Mouse (Mus musculus) heart, adult 2 months (tissue): ENCODE results near the gene Chrdl1.

Source experiments
- CTCF ChIP-seq: fragments of 200-600 bp; IDR thresholded peaks from 2 replicates; pipeline ENCODE4 v1.8.1; 2022; ENCODE audit warnings: antibody characterized with exemption, mild to moderate bottlenecking, moderate library complexity
- EP300 ChIP-seq: fragments of 200-500 bp; IDR thresholded peaks from 2 replicates; pipeline ENCODE4 v1.6.1; 2011; ENCODE audit warnings: low read depth, low read length, control low read depth; ENCODE audit not compliant: insufficient read depth

GRCm38 (mm10) chrX:143442638-143443037, 48.6 kb upstream of the Chrdl1 start:
- no peak for TF ChIP-seq CTCF
- TF ChIP-seq EP300 = no peak
